Mouse (Mus musculus) liver, embryonic 15.5 days (tissue): Measurements from ENCODE around the gene Gorasp1. TPM values are rescaled to one million over a fixed set of nuclear protein-coding genes. Genes with fewer than 3 reads are reported as not detected.

ENCODE experiments used
- ATAC-seq: fragments of 200-750 bp; cut with Nextera tagmentation; 2 replicates; pipeline ENCODE4 v1.8.0; 2017; ENCODE audit warnings: moderate number of reproducible peaks, mild to moderate bottlenecking, moderate library complexity; ENCODE audit not compliant: insufficient read depth
- H3K27ac ChIP-seq: fragments of 300-500 bp; sonication (generic); replicated peaks from 2 replicates; pipeline ENCODE4 v1.5.1; 2015; ENCODE audit warnings: mild to moderate bottlenecking, inconsistent platforms
- H3K27me3 ChIP-seq: fragments of 300-500 bp; sonication (generic); 2 replicates; pipeline ENCODE4 v1.6.1; 2015; ENCODE audit warnings: mild to moderate bottlenecking, inconsistent platforms
- H3K36me3 ChIP-seq: fragments of 300-500 bp; sonication (generic); replicated peaks from 2 replicates; pipeline ENCODE4 v1.6.1; 2015; ENCODE audit warnings: moderate library complexity, mild to moderate bottlenecking, inconsistent platforms
- H3K4me1 ChIP-seq: fragments of 300-500 bp; sonication (generic); replicated peaks from 2 replicates; pipeline ENCODE4 v1.6.1; 2015; ENCODE audit warnings: inconsistent platforms
- H3K4me2 ChIP-seq: fragments of 300-500 bp; sonication (generic); 2 replicates; pipeline ENCODE4 v1.6.1; 2015; ENCODE audit warnings: moderate library complexity, mild to moderate bottlenecking, inconsistent platforms
- H3K4me3 ChIP-seq: fragments of 300-500 bp; sonication (generic); replicated peaks from 2 replicates; pipeline ENCODE4 v1.5.1; 2015; ENCODE audit warnings: mild to moderate bottlenecking, inconsistent platforms
- H3K9ac ChIP-seq: fragments of 300-500 bp; sonication (generic); 2 replicates; pipeline ENCODE4 v1.6.1; 2015; ENCODE audit warnings: moderate library complexity, mild to moderate bottlenecking, inconsistent platforms
- H3K9me3 ChIP-seq: fragments of 300-500 bp; sonication (generic); replicated peaks from 2 replicates; pipeline ENCODE4 v1.6.1; 2016; ENCODE audit warnings: inconsistent platforms
- WGBS: fragments of 180-500 bp; shearing (Covaris S2); methylation state at CpG from one replicate; pipeline ENCODE4 v1.1.7; 2015; ENCODE audit warnings: mixed read lengths; ENCODE audit not compliant: insufficient replicate concordance; 5-methylcytosine and 5-hydroxymethylcytosine counted together
- polyA plus RNA-seq: library from polyadenylated mRNA; unstranded; fragments of >200 nt; fragmentation: Nextera tagmentation; extraction: Ambion mirVana; gene quantifications from 2 replicates; pipeline ENCODE4 v1.2.1, GENCODE M21; 2015

Gorasp1 gene
- polyA plus RNA-seq: 9.9 and 11.4 TPM in 2 replicates

DNA sequence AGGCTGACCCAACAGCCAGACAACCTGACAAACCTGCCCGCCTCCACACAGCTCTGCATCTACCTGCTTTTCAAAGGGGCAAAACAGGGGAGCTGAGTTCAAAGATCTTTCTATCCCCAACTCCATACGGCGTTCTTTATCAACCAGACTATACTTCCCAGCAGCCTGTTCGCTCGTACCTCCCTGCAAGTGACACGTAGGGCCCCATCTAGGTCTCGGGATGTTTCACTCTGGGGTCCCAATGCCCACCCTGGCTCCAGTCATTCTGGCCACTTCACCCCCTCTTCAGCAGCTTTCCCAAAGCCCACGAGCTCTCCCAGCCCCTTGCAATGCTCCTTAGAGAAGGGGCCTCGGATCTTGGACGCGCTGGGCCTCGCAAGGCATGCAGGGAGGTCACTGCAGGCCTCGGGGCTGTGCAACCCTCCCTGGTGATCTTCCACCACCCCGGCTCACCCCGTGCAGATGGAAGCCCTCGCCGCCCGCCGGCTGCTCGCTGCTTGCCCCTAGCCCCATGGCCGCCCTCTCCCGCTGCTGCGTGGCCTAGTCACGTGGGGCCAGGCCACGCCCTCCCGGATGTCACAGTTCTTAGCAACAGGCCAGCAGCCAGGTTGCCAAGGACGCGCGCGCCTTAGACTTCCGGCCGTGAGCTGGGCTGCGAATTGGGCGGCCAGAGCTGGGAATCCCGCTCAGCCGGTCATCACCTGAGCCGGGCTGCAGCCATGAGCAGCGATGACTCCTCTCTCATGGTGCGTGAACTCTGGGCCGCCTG, at the start of gene Gorasp1, which contains the start of gene Ttc21a:
TSS of gene Gorasp1 (minus strand) at position 561 of the 769 bp plus-strand sequence.
TSS of gene Ttc21a (plus strand) at position 602 of the 769 bp plus-strand sequence.
- ATAC-seq: peak; percentile 85
- Histone ChIP-seq H3K9me3 (no peaks in the 10 kb centered on the region), H3K4me1 (peaks cover 44% of the 10 kb centered on the region), H3K4me2 (peak within 1 kb of the TSS; percentile 92), H3K27ac (peak within 1 kb of the TSS; percentile 77), H3K36me3 (0 out of 2 replicates have a peak, but pooled peaks cover 4% of the 10 kb centered on the region), H3K27me3 (no peaks in the 10 kb centered on the region), H3K9ac (peak within 1 kb of the TSS; percentile 71), H3K4me3 (peak within 1 kb of the TSS; percentile 78)
- WGBS: 3% methylated on average over 40 of the region's 40 CpGs

DNA sequence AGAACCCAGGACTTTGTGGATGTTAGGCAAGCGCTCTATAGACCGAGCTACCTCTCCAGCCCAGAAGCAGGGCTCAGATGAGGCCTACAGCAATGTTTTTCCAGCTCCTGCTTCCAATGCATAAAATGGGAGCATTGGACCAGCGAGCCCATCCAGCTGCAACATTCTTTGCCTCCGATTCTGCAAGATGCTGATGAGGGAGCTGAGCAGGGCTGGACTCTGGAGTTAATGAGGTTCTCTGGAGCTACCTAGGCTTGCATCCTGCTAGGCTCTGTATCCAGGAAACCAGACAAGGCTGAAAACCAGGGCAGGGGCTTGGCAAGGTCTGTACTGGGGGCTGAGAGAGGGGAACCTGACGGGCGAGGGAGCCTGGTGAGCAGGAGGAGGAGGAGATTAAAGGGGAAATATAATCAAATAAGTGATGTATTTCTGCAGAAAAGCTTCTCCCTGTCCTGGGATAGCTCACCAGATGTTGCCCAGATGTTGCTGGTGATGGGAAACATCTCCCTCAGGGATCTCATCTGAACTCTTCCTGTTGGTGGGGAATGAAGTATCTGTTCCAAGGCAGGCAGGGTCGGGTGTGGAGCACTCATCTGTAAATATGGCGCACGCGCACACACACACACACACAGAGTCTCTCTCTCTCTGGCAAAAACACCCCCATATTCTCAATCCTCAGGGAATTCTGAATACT, 48.7 kb upstream of the Gorasp1 start:
- no peak for ATAC-seq
- Histone ChIP-seq H3K9me3 (no peaks in the 10 kb centered on the region), H3K27ac (no peak overlapping the region)

DNA sequence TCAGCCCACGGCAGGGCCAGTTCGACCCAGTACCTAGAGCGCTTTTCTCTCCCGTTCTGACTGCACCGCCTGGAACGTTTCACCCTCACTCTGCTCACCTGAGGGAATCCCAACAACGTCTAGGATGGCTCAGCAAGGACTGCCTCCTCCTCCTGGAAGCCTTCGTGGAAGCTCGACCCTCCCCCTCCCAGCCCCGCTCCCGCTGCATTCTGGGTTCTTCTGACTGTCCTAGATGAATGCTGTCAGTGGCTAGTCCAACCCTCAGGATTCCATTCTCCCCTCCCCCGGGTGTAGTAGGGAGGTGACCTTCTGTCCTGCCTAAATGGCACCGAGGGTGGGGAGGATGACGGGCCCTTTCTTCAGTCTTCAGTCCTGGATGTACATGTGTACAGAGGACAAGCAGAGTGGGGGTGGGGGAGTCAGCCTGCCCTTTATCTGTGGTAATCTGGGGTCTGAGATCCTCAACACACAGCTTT, 47.2 kb upstream of the Gorasp1 start, which contains the start of gene Csrnp1:
TSS of gene Csrnp1 (minus strand) at position 123 of the 476 bp plus-strand sequence.
- ATAC-seq: no peak
- Histone ChIP-seq H3K9ac (peak within 1 kb of the TSS; percentile 61), H3K4me1 (peaks cover 51% of the 10 kb centered on the region), H3K4me3 (peak within 1 kb of the TSS; percentile 66), H3K36me3 (no peaks in the 10 kb centered on the region), H3K4me2 (peak within 1 kb of the TSS; percentile 81), H3K27ac (peak within 1 kb of the TSS; percentile 76), H3K27me3 (peaks cover 51% of the 10 kb centered on the region), H3K9me3 (no peaks in the 10 kb centered on the region)
- WGBS: 14% methylated on average over 14 of the region's 14 CpGs

More for the DNA sequence above, 48.7 kb upstream of the Gorasp1 start:
- no peak overlapping the region for H3K4me2 ChIP-seq
- WGBS: 68% methylated on average over 10 of the region's 10 CpGs
- peaks cover 38% of the 10 kb centered on the region for H3K4me1 ChIP-seq
- peaks cover 51% of the 10 kb centered on the region for H3K27me3 ChIP-seq
- H3K9ac ChIP-seq: no peak overlapping the region
- H3K36me3 ChIP-seq: no peaks in the 10 kb centered on the region
- H3K4me3 ChIP-seq: no peak overlapping the region

DNA sequence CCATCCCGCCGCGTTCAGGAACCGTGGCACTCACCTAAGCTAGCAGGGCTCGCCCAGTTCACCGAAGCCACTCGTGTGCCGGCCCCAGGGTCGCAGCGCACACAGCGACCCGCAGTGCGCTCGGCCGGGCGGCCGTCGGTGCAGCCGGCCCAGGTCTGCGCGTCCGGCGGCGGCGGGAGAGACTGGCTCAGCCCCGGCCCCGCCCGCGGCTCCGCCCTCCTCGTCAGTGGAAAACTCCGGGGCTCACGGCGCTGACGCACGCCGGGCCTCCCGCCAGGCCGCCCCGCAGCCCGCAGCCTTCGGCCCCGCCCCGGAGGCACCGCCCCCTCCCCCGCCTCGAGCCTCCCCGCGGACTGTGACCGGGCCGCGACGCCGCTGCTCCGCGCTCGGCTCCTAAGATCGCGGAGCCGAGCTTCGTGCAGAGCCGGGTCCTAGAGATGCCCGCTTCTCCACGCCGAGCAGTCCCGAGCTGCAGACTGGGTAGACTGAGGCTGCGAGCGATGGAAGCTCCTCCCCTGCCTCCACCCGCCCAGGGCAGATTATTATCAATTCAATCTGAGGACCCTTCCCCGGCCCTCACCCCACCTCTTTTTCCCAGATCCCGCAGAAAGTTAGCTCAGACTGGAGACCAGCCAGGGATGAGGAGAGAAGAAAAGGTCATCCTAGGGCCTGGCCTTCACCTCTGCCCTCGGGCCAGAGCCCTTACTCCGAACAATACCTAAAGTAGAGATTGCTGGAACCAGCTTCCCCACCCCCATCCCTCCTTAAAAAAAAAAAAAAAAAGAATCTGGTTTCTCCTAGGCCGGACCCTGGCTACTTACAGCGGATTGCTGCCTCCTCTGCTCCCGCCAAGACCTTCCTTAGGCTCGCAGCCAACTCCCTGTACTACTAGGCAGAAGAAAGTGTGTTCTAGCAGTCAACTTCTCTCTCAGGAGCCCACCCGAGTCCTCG, 46.5 kb upstream of the Gorasp1 start:
- Histone ChIP-seq H3K4me1 (peaks cover 57% of the 10 kb centered on the region), H3K9me3 (no peaks in the 10 kb centered on the region)
- 2% methylated on average over 78 of the region's 79 CpGs for WGBS

DNA sequence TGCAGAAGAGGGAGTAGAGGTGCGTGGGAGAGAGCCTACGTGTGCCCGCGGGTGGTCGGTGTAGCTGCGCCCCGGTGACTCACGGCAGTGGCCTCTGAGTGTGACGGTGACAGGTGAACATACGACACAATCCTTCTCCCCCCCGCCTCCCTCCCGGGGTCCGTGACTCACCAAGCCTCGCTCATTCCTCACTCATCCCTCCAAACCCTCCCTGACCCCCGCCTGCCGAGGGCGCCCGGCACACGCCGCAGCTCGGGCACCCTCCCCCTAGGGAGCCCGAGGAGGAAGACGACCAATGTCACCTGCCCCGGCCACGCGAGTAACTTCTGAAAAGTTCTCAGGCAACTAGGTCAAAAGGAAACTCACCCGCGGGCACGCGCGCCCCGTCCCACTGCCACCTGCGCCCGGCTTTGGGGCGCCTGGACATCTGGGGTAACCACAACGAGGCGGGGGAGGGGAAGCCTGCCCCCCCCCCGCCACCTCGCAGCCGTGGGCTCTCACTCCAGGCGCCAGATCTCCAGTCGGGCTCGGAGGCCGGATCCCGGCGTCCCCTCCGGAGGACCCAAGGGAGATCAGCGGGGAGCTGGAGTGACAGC, 45.7 kb upstream of the Gorasp1 start:
- WGBS: under 1% methylated on average over 48 of the region's 48 CpGs
- Histone ChIP-seq H3K4me2 (peak overlapping the region; percentile 81), H3K9me3 (no peaks in the 10 kb centered on the region), H3K27me3 (peaks cover 51% of the 10 kb centered on the region), H3K36me3 (no peaks in the 10 kb centered on the region), H3K4me1 (peaks cover 65% of the 10 kb centered on the region), H3K27ac (peak overlapping the region; percentile 76), H3K9ac (peak overlapping the region; percentile 61), H3K4me3 (peak overlapping the region; percentile 66)
- peak; percentile 3 for ATAC-seq

More for the DNA sequence above, 46.5 kb upstream of the Gorasp1 start:
- peaks cover 51% of the 10 kb centered on the region for H3K27me3 ChIP-seq
- peak overlapping the region; percentile 66 for H3K4me3 ChIP-seq
- H3K36me3 ChIP-seq: no peaks in the 10 kb centered on the region
- ATAC-seq: peak; percentile 73
- H3K4me2 ChIP-seq: peak overlapping the region; percentile 81
- H3K27ac ChIP-seq: peak overlapping the region; percentile 76
- H3K9ac ChIP-seq: peak overlapping the region; percentile 61

DNA sequence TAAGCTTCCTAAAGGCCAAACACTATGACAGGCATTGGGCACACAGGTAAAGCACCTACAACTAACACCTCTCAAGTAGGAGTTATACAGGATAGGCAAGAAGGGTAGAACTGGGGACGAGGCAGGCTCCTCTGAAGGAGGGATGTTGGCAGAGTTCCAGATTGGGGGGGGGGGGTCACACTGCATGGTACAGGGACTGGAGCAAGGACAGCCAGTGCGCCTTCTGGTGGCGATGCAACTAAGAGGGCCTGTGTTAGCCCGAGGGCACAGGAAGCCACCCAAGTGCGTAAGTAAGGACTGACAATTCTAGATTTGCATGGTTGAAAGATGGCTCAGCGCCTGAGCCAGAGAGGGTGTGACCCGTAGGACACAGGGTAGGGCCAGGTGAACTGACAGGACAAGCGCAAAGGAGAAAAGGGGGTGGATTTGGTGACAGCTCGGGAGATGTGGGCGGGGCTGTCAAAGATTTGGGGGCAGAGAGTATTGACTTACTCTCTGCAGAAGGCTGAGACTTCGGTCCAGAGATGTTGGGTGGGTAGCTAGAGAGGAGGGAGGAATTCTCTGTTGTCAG, 45.0 kb upstream of the Gorasp1 start:
- H3K27ac ChIP-seq: peak overlapping the region; percentile 79
- peak; percentile 19 for ATAC-seq
- H3K4me3 ChIP-seq: peak overlapping the region; percentile 66
- H3K9ac ChIP-seq: peak overlapping the region; percentile 61; the same call in 1 of the 2 replicates
- H3K4me2 ChIP-seq: peak overlapping the region; percentile 81
- H3K4me1 ChIP-seq: peaks cover 72% of the 10 kb centered on the region
- WGBS: under 1% methylated on average over 11 of the region's 11 CpGs
- H3K9me3 ChIP-seq: no peaks in the 10 kb centered on the region
- H3K36me3 ChIP-seq: no peaks in the 10 kb centered on the region
- peaks cover 51% of the 10 kb centered on the region for H3K27me3 ChIP-seq

DNA sequence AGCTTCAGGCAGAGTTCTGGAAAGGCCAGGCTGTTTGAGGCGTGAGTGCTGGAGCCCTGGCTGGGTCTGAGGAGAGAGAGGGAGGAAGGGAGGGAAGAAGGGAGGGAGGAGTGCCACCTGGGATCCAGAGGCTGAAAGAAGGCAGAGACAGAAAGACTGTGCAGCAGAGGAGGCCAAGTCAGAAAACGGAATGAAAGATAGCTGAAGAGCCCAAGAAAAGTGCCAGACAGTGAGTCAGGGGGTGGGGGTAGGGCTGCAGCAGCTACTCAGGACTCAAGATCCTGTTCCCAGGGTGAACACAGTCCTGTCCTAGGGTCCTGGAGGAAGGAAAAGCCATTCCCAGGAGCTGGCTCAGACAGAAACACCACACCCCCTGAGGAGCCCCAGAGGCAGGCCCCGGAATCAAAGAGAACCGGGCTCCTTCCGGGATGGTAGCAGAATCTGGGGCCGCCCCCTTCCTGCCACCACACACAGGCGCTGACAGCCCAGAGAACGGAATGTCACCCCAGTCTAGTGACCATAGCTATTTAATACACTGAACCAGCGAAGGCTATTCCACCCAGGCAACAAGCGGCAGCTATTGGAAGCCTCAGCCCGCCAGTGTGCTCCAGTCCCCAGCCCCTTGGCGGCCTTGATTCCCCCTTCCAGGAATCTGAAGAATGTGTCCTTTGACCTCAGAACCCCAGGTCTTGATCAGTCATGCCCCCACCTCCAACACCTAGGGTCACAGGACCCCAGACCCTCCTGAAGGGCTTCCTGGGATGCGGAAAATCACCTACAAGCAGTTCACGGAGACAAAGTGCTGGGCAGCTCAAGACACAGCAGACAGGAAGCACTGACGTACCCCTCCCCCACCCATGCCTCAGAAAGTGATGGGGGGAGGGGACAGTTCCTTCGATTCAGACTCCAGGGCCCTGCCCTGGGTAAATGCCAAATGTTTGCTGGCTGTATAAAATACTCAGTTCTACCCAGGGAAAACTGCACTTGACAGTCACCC, 44.1 kb upstream of the Gorasp1 start:
- Histone ChIP-seq H3K27ac (peak overlapping the region; percentile 79), H3K36me3 (no peaks in the 10 kb centered on the region), H3K4me3 (peak overlapping the region; percentile 66), H3K9me3 (no peaks in the 10 kb centered on the region), H3K27me3 (peaks cover 47% of the 10 kb centered on the region), H3K9ac (no peak overlapping the region), H3K4me1 (peaks cover 80% of the 10 kb centered on the region), H3K4me2 (peak overlapping the region; percentile 81)
- 3% methylated on average over 16 of the region's 16 CpGs for WGBS
- ATAC-seq: peak; percentile 22

DNA sequence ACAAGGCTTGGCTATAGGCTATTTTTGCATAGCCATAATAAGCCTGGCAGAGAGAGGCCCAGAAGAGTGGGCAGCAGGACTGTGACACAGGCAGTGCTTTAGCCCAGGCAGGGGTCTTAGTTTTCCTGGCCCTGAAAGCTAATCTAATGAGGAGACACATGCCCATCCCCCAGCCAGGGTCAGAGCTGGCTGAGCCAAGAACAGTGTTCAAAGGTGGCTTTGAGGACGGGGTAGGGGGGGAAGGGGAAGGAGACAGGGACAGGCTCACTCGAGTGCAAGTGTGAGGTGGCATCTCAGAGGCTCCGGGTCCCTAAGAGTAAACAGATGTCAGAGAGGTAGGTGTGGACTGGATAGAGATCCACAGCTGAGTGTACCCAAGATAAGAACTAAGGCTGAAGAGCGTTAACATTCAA, 43.4 kb upstream of the Gorasp1 start:
- peaks cover 82% of the 10 kb centered on the region for H3K4me1 ChIP-seq
- no peaks in the 10 kb centered on the region for H3K36me3 ChIP-seq
- H3K27ac ChIP-seq: peak overlapping the region; percentile 79
- peak overlapping the region; percentile 81 for H3K4me2 ChIP-seq
- 5% methylated on average over 4 of the region's 4 CpGs for WGBS
- ATAC-seq: no peak
- H3K9me3 ChIP-seq: no peaks in the 10 kb centered on the region
- no peak overlapping the region for H3K9ac ChIP-seq
- H3K4me3 ChIP-seq: peak overlapping the region; percentile 66
- peaks cover 44% of the 10 kb centered on the region for H3K27me3 ChIP-seq

DNA sequence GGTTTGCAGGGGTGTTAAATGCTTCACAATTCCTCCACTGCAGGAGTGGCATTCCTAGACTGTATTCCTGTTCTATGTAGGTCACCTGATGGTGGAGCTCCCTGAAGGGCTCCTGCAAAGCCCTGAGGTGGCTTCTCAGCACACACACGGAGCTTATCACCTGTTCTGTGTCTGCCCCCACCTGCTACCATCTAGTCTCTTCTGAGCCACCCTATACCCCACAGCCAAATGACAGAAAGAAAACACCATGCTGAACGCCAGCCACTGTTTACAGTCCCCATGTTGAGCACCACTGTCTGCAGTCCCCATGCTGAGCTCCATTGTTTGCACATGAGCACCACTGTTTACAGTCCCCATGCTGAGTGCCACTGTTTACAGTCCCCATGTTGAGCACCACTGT, 42.4 kb upstream of the Gorasp1 start:
- Histone ChIP-seq H3K4me3 (no peak overlapping the region), H3K4me2 (no peak overlapping the region), H3K4me1 (peaks cover 81% of the 10 kb centered on the region), H3K9ac (no peak overlapping the region), H3K9me3 (no peaks in the 10 kb centered on the region), H3K27me3 (peaks cover 33% of the 10 kb centered on the region), H3K36me3 (0 out of 2 replicates have a peak, but pooled peaks cover 5% of the 10 kb centered on the region), H3K27ac (no peak overlapping the region)
- WGBS: 33% methylated on average over 2 of the region's 2 CpGs
- no peak for ATAC-seq
